Mouse (Mus musculus) left cerebral cortex, postnatal 14 days (tissue): ENCODE results near the gene Mylk. TPM values are rescaled to one million over a fixed set of nuclear protein-coding genes. Genes with fewer than 3 reads are reported as not detected.

Experiments
- DNase-seq, 2 experiments: peaks; one replicate each; pipeline ENCODE4 v3.0.0; 2021 to 2022; ENCODE audit warnings: low spot score in 2 of 2, mixed read lengths in 1 of 2
- intact Hi-C: fragments of 180-260 bp; cut with DNase I; formaldehyde crosslinking; loops from one replicate; pipeline ENCODE4 v1.15.1; 2025
- total RNA-seq, 2 experiments: library from RNA; stranded (reverse); gene quantifications; 2 replicates each; pipeline ENCODE4 v1.2.3; 2021

Mylk gene
- total RNA-seq, 2 experiments from 2014 or later = 11.9 to 13.9 TPM

- intact Hi-C loops = no loop called here
- DNase-seq = no peak
Observed at GRCm38 (mm10) chr16:34898057-34898789, 153.2 kb downstream of the Mylk start.

- peak in 1 of 2 experiments; percentile 15 for DNase-seq
- intact Hi-C loops = no loop called here
Observed at GRCm38 (mm10) chr16:34899071-34899808, 154.2 kb downstream of the Mylk start.

GRCm38 (mm10) chr16:34899997-34900396 lies 155.0 kb downstream of the Mylk start:
- no peak for DNase-seq
- intact Hi-C loops = no loop called here

GRCm38 (mm10) chr16:34900471-34900870 lies 155.5 kb downstream of the Mylk start:
- intact Hi-C loops = no loop called here
- no peak for DNase-seq

- intact Hi-C loops = no loop called here
- no peak for DNase-seq
Observed at GRCm38 (mm10) chr16:34901031-34901430, 156.0 kb downstream of the Mylk start.

GRCm38 (mm10) chr16:34901611-34902293 lies 156.7 kb downstream of the Mylk start:
- intact Hi-C loops = loop anchor here (1.0 kb wide), 1 partner anchor 66 kb away; no protein-coding TSS in a partner anchor
- DNase-seq = no peak

GRCm38 (mm10) chr16:34902294-34902680 lies 157.3 kb downstream of the Mylk start:
- intact Hi-C loops = loop anchor here (1.0 kb wide), 1 partner anchor 65 kb away; no protein-coding TSS in a partner anchor
- peak; percentile 87 to 90 for DNase-seq

GRCm38 (mm10) chr16:34902761-34903160 lies 157.8 kb downstream of the Mylk start:
- DNase-seq = no peak
- intact Hi-C loops = loop anchor here (1.0 kb wide), 1 partner anchor 65 kb away; no protein-coding TSS in a partner anchor

GRCm38 (mm10) chr16:34904876-34905275 lies 159.9 kb downstream of the Mylk start:
- intact Hi-C loops = no loop called here
- DNase-seq = no peak

- intact Hi-C loops = no loop called here
- no peak for DNase-seq
Observed at GRCm38 (mm10) chr16:34909437-34909836, 164.4 kb downstream of the Mylk start.

- intact Hi-C loops = no loop called here
- no peak for DNase-seq
Observed at GRCm38 (mm10) chr16:34917373-34917900, 172.4 kb downstream of the Mylk start.

- intact Hi-C loops = loop anchor here (5.0 kb wide), 1 partner anchor 42 kb away; no protein-coding TSS in a partner anchor
Observed at GRCm38 (mm10) chr16:34920182-34920581, 175.2 kb downstream of the Mylk start.

GRCm38 (mm10) chr16:34920868-34921267 lies 175.9 kb downstream of the Mylk start:
- intact Hi-C loops = loop anchor here (5.0 kb wide), 1 partner anchor 41 kb away; no protein-coding TSS in a partner anchor
- DNase-seq = no peak

More at GRCm38 (mm10) chr16:34920182-34920581, 175.2 kb downstream of the Mylk start:
- DNase-seq = peak in 1 of 2 experiments; percentile 22

- intact Hi-C loops = loop anchor here (5.0 kb wide), 1 partner anchor 41 kb away; no protein-coding TSS in a partner anchor
- no peak for DNase-seq
Observed at GRCm38 (mm10) chr16:34921319-34921718, 176.3 kb downstream of the Mylk start.

- DNase-seq = no peak
- intact Hi-C loops = loop anchor here (5.0 kb wide), 1 partner anchor 39 kb away; no protein-coding TSS in a partner anchor
Observed at GRCm38 (mm10) chr16:34923630-34924029, 178.6 kb downstream of the Mylk start.

- DNase-seq = no peak
- intact Hi-C loops = loop anchor here (5.0 kb wide), 1 partner anchor 38 kb away; no protein-coding TSS in a partner anchor
Observed at GRCm38 (mm10) chr16:34924324-34924723, 179.3 kb downstream of the Mylk start.

- intact Hi-C loops = loop anchor here (5.0 kb wide), 1 partner anchor 37 kb away; no protein-coding TSS in a partner anchor
- peak in 1 of 2 experiments; percentile 7 for DNase-seq
Observed at GRCm38 (mm10) chr16:34924937-34925618, 180.1 kb downstream of the Mylk start.

GRCm38 (mm10) chr16:34926531-34927435 lies 181.8 kb downstream of the Mylk start:
- intact Hi-C loops = no loop called here
- DNase-seq = no peak
